15 mouse cellular contexts compared by ENCODE assay signal in genomic region chr7:110391632-110392031, GRCm38 (mm10).
"Had no signal": no experiment of that assay in that cellular context is flagged by ENCODE, and none has a peak within 500 bp of the region (broad histone marks: within the 10 kb centered on the region; RNA-seq: fewer than 3 reads in every experiment).

No protein-coding gene starts in this region.

- H3K9me3 ChIP-seq: limb, embryonic 12.5 days; liver, embryonic 13.5 days; midbrain, embryonic 13.5 days; neural tube, embryonic 15.5 days had no signal

- H3K36me3 ChIP-seq: limb, embryonic 12.5 days; liver, embryonic 13.5 days; midbrain, embryonic 13.5 days had no signal

- H3K4me1 ChIP-seq: limb, embryonic 12.5 days; liver, embryonic 13.5 days; neural tube, embryonic 15.5 days had no signal

- H3K27ac ChIP-seq: layer of hippocampus, adult 2 months; limb, embryonic 12.5 days; liver, embryonic 13.5 days; macrophage; midbrain, embryonic 13.5 days; neural tube, embryonic 15.5 days had no signal

- H3K4me2 ChIP-seq: limb, embryonic 12.5 days; liver, embryonic 13.5 days; midbrain, embryonic 13.5 days; neural tube, embryonic 15.5 days had no signal

- H3K4me3 ChIP-seq: layer of hippocampus, adult 2 months; limb, embryonic 12.5 days; liver, embryonic 13.5 days; midbrain, embryonic 13.5 days; myocyte; neural tube, embryonic 15.5 days had no signal

- DNase-seq: kidney, adult 18-20 months; kidney, postnatal 4 days; liver; liver, embryonic 13.5 days; liver, postnatal 0 days; right cerebral cortex, adult 18-20 months; right cerebral cortex, postnatal 25 days; thymus, postnatal 36 days had no signal

- H3K9ac ChIP-seq: limb, embryonic 12.5 days; liver, embryonic 13.5 days; liver, postnatal 0 days; midbrain, embryonic 13.5 days; neural tube, embryonic 15.5 days had no signal

- H3K27me3 ChIP-seq: limb, embryonic 12.5 days; liver, embryonic 13.5 days; midbrain, embryonic 13.5 days; neural tube, embryonic 15.5 days had no signal

- ATAC-seq: liver, postnatal 0 days; lung, postnatal 0 days; midbrain, embryonic 13.5 days had no signal
